Mouse (Mus musculus): ENCODE measurements at regions not wholly inside any gene's neighbourhood (a gene's known extent, or its start where the extent isn't known, plus 50 kb on each side); places are given as distances from the start of the nearest gene placed in this dataset.
A peak's percentile ranks its signal among the peaks of the same experiment; 100 is the strongest.

DNA sequence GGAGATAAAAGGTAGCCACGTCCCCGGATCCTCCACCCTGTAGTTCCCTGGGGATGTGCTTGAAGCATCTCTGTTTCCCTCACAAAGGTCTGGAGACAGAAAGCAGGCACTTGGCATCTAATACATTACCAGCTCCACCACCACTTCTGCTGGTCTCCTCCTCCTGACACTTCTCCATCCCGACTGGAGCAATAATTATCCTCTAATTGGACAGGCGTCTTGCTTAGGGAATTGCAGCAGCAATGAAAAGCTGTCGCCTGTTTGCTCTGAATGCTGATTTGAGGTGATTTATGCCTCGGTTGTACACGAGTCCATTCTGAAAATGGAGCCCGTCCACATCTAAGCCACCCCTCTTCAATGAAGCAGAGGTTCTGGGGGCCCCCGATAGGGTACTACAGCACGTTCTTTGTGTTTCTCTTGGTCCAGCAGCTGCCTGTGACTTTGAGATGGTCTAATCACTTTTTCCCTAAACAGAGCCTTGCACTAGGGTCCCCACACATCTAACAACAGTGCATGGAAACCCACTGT lies 209.6 kb upstream of the Serp2 start:
- 26% methylated on average over 10 of the region's 10 CpGs for WGBS
- no peak overlapping the region for H3K4me2 ChIP-seq (ENCODE audit: low read depth)
- DNase-seq = no peak
- H3K4me3 ChIP-seq (ENCODE audit: low read depth, low read length) = no peak overlapping the region
- H3K9me3 ChIP-seq (ENCODE audit: low read length) = no peaks in the 10 kb centered on the region
- no peaks in the 10 kb centered on the region for H3K36me3 ChIP-seq (ENCODE audit: insufficient read depth)
- ATAC-seq = no peak
- H3K27me3 ChIP-seq (ENCODE audit: insufficient read depth, low read length) = no peaks in the 10 kb centered on the region
- no peak overlapping the region for H3K27ac ChIP-seq (ENCODE audit: low read depth, low read length)
- H3K9ac ChIP-seq = no peak overlapping the region
- TF ChIP-seq CTCF (IDR thresholded peaks at IDR 0.05; ENCODE audit: low read depth) = no peak
- H3K4me1 ChIP-seq (ENCODE audit: insufficient read depth) = 0 out of 2 replicates have a peak, but pooled peaks cover 12% of the 10 kb centered on the region

DNA sequence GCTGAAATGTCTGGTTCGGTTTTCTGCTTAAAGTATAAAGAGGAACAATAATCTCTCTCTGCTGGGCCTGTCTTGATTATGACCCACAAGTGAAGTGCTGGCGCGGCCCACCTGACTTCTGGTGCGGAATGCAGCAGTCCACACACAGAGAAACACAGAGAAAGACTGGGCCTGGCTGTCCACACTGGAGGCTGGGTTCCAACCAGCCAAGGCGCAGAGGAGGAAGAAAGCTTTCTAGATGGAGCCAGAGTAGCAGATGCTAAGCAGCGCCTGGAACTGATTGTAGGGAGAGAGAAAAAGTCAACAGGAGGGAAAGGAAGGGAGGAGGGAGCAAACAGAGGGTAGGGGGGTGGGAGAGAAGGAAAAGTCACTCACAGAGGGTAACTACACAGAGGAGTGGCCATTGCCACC lies 208.4 kb upstream of the Serp2 start:
- WGBS = 58% methylated on average over 6 of the region's 6 CpGs
- ATAC-seq (peak; percentile 64), DNase-seq (no peak)

DNA sequence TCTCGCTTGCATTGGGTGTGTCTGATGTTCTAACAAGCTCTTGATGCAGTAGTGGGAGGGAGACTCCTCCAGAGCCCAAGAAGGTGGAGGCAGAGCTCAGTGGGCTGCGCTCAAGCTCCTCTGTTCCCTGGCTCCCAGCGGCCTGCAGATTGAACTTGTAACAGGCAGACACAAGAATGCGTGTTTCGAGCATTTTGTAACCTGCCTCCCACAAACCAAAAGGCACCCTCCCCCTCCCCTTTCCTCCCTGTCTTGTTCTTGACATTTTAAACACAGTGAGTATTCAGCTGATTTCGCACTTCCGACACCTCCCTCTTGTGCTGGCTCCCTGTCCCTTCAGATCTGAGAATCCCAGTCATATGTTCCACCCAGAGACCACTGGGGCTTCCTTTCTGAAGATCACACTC lies 207.7 kb upstream of the Serp2 start:
- peak; percentile 28; the same call in 1 of the 2 replicates for TF ChIP-seq CTCF (IDR thresholded peaks at IDR 0.05; ENCODE audit: low read depth)
- Histone ChIP-seq H3K27ac (ENCODE audit: low read depth, low read length) (peak overlapping the region; percentile 69), H3K9ac (no peak overlapping the region), H3K4me1 (ENCODE audit: insufficient read depth) (0 out of 2 replicates have a peak, but pooled peaks cover 16% of the 10 kb centered on the region), H3K4me3 (ENCODE audit: low read depth, low read length) (no peak overlapping the region), H3K36me3 (ENCODE audit: insufficient read depth) (no peaks in the 10 kb centered on the region), H3K9me3 (ENCODE audit: low read length) (no peaks in the 10 kb centered on the region), H3K27me3 (ENCODE audit: insufficient read depth, low read length) (no peaks in the 10 kb centered on the region), H3K4me2 (ENCODE audit: low read depth) (no peak overlapping the region)
- ATAC-seq = peak; percentile 58
- WGBS = 13% methylated on average over 7 of the region's 7 CpGs
- peak; percentile 60 for DNase-seq

More for the DNA sequence above, 208.4 kb upstream of the Serp2 start:
- Histone ChIP-seq H3K4me3 (ENCODE audit: low read depth, low read length) (no peak overlapping the region), H3K4me1 (ENCODE audit: insufficient read depth) (0 out of 2 replicates have a peak, but pooled peaks cover 16% of the 10 kb centered on the region), H3K9ac (no peak overlapping the region), H3K27ac (ENCODE audit: low read depth, low read length) (peak overlapping the region; percentile 69), H3K36me3 (ENCODE audit: insufficient read depth) (no peaks in the 10 kb centered on the region), H3K27me3 (ENCODE audit: insufficient read depth, low read length) (no peaks in the 10 kb centered on the region), H3K9me3 (ENCODE audit: low read length) (no peaks in the 10 kb centered on the region), H3K4me2 (ENCODE audit: low read depth) (no peak overlapping the region)
- no peak for TF ChIP-seq CTCF (IDR thresholded peaks at IDR 0.05; ENCODE audit: low read depth)

DNA sequence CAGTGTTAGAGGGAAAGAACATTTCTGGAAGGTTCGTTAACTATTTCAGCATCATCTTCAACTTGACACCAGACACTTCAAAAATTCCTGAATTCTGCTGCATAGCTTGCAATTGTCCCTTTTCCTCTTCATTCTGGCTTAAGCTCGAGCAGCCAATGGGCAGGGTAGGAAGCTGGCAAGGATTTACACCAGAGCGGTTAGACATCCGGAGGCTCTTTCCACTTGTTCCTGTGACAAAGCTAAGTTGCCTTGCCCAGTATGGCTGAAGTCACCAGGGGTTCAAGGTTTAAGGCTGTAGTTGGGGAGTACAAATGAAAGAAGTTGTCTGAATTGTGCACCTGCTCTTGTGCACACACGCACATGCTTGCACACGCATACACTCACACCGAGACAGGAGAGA lies 206.8 kb upstream of the Serp2 start:
- Histone ChIP-seq H3K27me3 (ENCODE audit: insufficient read depth, low read length) (no peaks in the 10 kb centered on the region), H3K36me3 (ENCODE audit: insufficient read depth) (no peaks in the 10 kb centered on the region), H3K4me1 (ENCODE audit: insufficient read depth) (0 out of 2 replicates have a peak, but pooled peaks cover 16% of the 10 kb centered on the region), H3K9me3 (ENCODE audit: low read length) (no peaks in the 10 kb centered on the region), H3K4me2 (ENCODE audit: low read depth) (no peak overlapping the region), H3K4me3 (ENCODE audit: low read depth, low read length) (no peak overlapping the region), H3K27ac (ENCODE audit: low read depth, low read length) (no peak overlapping the region), H3K9ac (no peak overlapping the region)
- 76% methylated on average over 7 of the region's 7 CpGs for WGBS
- TF ChIP-seq CTCF (IDR thresholded peaks at IDR 0.05; ENCODE audit: low read depth) = no peak
- ATAC-seq = no peak
- no peak for DNase-seq

DNA sequence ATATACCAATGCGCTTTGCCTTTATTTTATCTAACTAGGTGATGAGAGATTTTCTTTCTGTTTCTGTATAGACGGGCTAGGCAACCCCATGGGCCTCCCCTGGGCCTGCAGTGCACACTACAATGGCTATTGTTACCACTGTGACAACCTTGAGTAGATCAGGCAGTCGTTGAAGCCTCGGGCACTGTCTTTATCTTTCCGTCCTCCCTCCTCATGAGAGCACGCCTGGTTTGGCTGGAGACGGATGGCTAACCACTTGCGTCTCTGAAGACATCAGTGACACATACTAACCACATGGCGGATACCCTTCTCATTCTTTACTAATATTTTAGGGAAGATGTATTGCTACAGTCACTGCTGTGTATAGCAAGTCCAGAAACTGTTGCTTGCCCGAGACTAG lies 206.1 kb upstream of the Serp2 start:
- Histone ChIP-seq H3K36me3 (ENCODE audit: insufficient read depth) (no peaks in the 10 kb centered on the region), H3K27me3 (ENCODE audit: insufficient read depth, low read length) (no peaks in the 10 kb centered on the region), H3K27ac (ENCODE audit: low read depth, low read length) (no peak overlapping the region), H3K9ac (no peak overlapping the region), H3K9me3 (ENCODE audit: low read length) (no peaks in the 10 kb centered on the region), H3K4me3 (ENCODE audit: low read depth, low read length) (no peak overlapping the region), H3K4me1 (ENCODE audit: insufficient read depth) (0 out of 2 replicates have a peak, but pooled peaks cover 16% of the 10 kb centered on the region), H3K4me2 (ENCODE audit: low read depth) (no peak overlapping the region)
- DNase-seq (no peak), ATAC-seq (no peak)
- 77% methylated on average over 10 of the region's 10 CpGs for whole genome bisulfite sequencing
- no peak for TF ChIP-seq CTCF (IDR thresholded peaks at IDR 0.05; ENCODE audit: low read depth)

DNA sequence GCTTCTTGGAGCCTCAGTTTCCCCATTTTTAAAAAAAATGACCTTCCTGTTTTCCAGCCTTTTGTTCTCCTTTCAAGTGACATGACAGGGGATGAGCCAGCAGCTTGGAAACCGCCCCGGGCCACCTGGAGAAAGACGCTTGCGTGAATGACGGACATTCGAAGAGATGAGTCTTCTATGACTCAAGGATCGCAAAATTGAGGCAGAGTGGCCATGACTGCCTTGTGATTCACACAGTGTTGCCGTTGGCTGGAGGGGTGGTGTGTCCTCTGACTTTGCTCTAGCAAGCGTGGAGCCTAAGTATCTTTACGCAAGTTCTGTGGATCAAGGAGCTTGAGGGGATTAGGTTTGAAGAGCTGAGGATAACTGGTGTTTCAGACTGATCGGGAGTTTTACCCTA lies 205.0 kb upstream of the Serp2 start:
- H3K27me3 ChIP-seq (ENCODE audit: insufficient read depth, low read length) = no peaks in the 10 kb centered on the region
- H3K9ac ChIP-seq = no peak overlapping the region
- H3K27ac ChIP-seq (ENCODE audit: low read depth, low read length) = no peak overlapping the region
- H3K9me3 ChIP-seq (ENCODE audit: low read length) = no peaks in the 10 kb centered on the region
- WGBS = 94% methylated on average over 11 of the region's 11 CpGs
- DNase-seq (no peak), ATAC-seq (no peak)
- H3K4me1 ChIP-seq (ENCODE audit: insufficient read depth) = 0 out of 2 replicates have a peak, but pooled peaks cover 16% of the 10 kb centered on the region
- no peak overlapping the region for H3K4me3 ChIP-seq (ENCODE audit: low read depth, low read length)
- TF ChIP-seq CTCF (IDR thresholded peaks at IDR 0.05; ENCODE audit: low read depth) = no peak
- no peak overlapping the region for H3K4me2 ChIP-seq (ENCODE audit: low read depth)
- no peaks in the 10 kb centered on the region for H3K36me3 ChIP-seq (ENCODE audit: insufficient read depth)

DNA sequence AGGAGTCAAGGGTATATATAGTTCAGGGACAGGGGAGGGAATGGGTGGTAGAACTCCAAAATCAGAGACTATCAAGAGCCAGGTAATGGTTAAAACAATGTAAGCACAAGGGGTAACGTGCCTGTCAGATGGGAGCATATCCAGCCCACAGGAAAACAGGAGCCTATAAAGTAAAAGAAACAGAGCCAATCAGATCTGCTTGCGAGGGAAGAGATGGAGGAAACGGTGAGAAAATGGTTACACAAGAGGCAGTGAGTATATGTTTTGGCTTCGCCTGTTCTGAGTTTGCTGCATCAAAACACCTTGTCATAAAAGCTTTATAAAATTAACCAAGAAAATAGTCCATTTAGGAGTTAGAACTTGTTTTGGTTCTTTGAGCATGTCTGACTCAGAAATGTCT lies 204.6 kb upstream of the Serp2 start:
- Histone ChIP-seq H3K27ac (ENCODE audit: low read depth, low read length) (no peak overlapping the region), H3K4me3 (ENCODE audit: low read depth, low read length) (no peak overlapping the region), H3K4me2 (ENCODE audit: low read depth) (no peak overlapping the region), H3K36me3 (ENCODE audit: insufficient read depth) (no peaks in the 10 kb centered on the region), H3K9me3 (ENCODE audit: low read length) (no peaks in the 10 kb centered on the region), H3K4me1 (ENCODE audit: insufficient read depth) (0 out of 2 replicates have a peak, but pooled peaks cover 16% of the 10 kb centered on the region), H3K27me3 (ENCODE audit: insufficient read depth, low read length) (no peaks in the 10 kb centered on the region), H3K9ac (no peak overlapping the region)
- ATAC-seq (no peak), DNase-seq (no peak)
- TF ChIP-seq CTCF (IDR thresholded peaks at IDR 0.05; ENCODE audit: low read depth) = no peak
- 85% methylated on average over 4 of the region's 4 CpGs for WGBS

Measured in forebrain, postnatal 0 days (tissue).